Mouse (Mus musculus): Measurements from ENCODE around the gene Cdh15. TPM values are rescaled to one million over a fixed set of nuclear protein-coding genes. Genes with fewer than 3 reads are reported as not detected.

Cdh15 gene
- total RNA-seq, 2 experiments from 2014 or later: 0.22 to 0.99 TPM

GRCm38 (mm10) chr8:122836696-122837095 lies 11.1 kb upstream of the Cdh15 start:
- no peak for DNase-seq (ENCODE audit: low spot score in 2 of 2)

- no peak for DNase-seq (ENCODE audit: low spot score in 2 of 2)
Measured at GRCm38 (mm10) chr8:122844161-122844560, 3.6 kb upstream of the Cdh15 start.

- no peak for DNase-seq (ENCODE audit: low spot score in 2 of 2)
Measured at GRCm38 (mm10) chr8:122845662-122846061, 2.1 kb upstream of the Cdh15 start.

GRCm38 (mm10) chr8:122849152-122849910 lies 1.6 kb downstream of the Cdh15 start:
- DNase-seq (ENCODE audit: low spot score in 2 of 2): no peak

GRCm38 (mm10) chr8:122850641-122851240 lies 3.0 kb downstream of the Cdh15 start:
- DNase-seq (ENCODE audit: low spot score in 2 of 2): no peak

GRCm38 (mm10) chr8:122851692-122852545 lies 4.2 kb downstream of the Cdh15 start:
- DNase-seq (ENCODE audit: low spot score in 2 of 2): no peak

- no peak for DNase-seq (ENCODE audit: low spot score in 2 of 2)
Measured at GRCm38 (mm10) chr8:122852546-122852905, 4.8 kb downstream of the Cdh15 start.

GRCm38 (mm10) chr8:122853340-122853771 lies 5.6 kb downstream of the Cdh15 start:
- DNase-seq (ENCODE audit: low spot score in 2 of 2): no peak

GRCm38 (mm10) chr8:122854388-122854787 lies 6.6 kb downstream of the Cdh15 start:
- no peak for DNase-seq (ENCODE audit: low spot score in 2 of 2)

- DNase-seq (ENCODE audit: low spot score in 2 of 2): no peak
Measured at GRCm38 (mm10) chr8:122855123-122855522, 7.4 kb downstream of the Cdh15 start.

GRCm38 (mm10) chr8:122856288-122856687 lies 8.5 kb downstream of the Cdh15 start:
- no peak for DNase-seq (ENCODE audit: low spot score in 2 of 2)

GRCm38 (mm10) chr8:122859843-122860242 lies 12.1 kb downstream of the Cdh15 start:
- DNase-seq (ENCODE audit: low spot score in 2 of 2): no peak

GRCm38 (mm10) chr8:122864719-122865129 lies 17.0 kb downstream of the Cdh15 start:
- no peak for DNase-seq (ENCODE audit: low spot score in 2 of 2)

GRCm38 (mm10) chr8:122865441-122865840 lies 17.7 kb downstream of the Cdh15 start:
- no peak for DNase-seq (ENCODE audit: low spot score in 2 of 2)

GRCm38 (mm10) chr8:122866231-122866630 lies 18.5 kb downstream of the Cdh15 start:
- DNase-seq (ENCODE audit: low spot score in 2 of 2): no peak

- DNase-seq (ENCODE audit: low spot score in 2 of 2): no peak
Measured at GRCm38 (mm10) chr8:122867982-122868381, 20.2 kb downstream of the Cdh15 start.

GRCm38 (mm10) chr8:122870377-122870863 lies 22.7 kb downstream of the Cdh15 start:
- DNase-seq (ENCODE audit: low spot score in 2 of 2): no peak

GRCm38 (mm10) chr8:122871663-122872062 lies 23.9 kb downstream of the Cdh15 start:
- DNase-seq (ENCODE audit: low spot score in 2 of 2): no peak

- DNase-seq (ENCODE audit: low spot score in 2 of 2): no peak
Measured at GRCm38 (mm10) chr8:122873171-122873570, 25.4 kb downstream of the Cdh15 start.

GRCm38 (mm10) chr8:122875186-122875585 lies 27.4 kb downstream of the Cdh15 start:
- DNase-seq (ENCODE audit: low spot score in 2 of 2): no peak

- DNase-seq (ENCODE audit: low spot score in 2 of 2): no peak
Measured at GRCm38 (mm10) chr8:122878231-122878630, 30.5 kb downstream of the Cdh15 start.

- no peak for DNase-seq (ENCODE audit: low spot score in 2 of 2)
Measured at GRCm38 (mm10) chr8:122880302-122880701, 32.5 kb downstream of the Cdh15 start.

All from adrenal gland, adult 18-20 months (tissue).